Mouse (Mus musculus) neural tube, embryonic 14.5 days (tissue): ENCODE data around the gene Gak. TPM values are rescaled to one million over a fixed set of nuclear protein-coding genes. Genes with fewer than 3 reads are reported as not detected.
A peak's percentile ranks its signal among the peaks of the same experiment; 100 is the strongest.

Source experiments
- ATAC-seq: fragments of 200-750 bp; cut with Nextera tagmentation; 2 replicates; pipeline ENCODE4 v1.8.0; 2017; ENCODE audit warnings: low read depth, mild to moderate bottlenecking, moderate TSS enrichment, moderate library complexity
- H3K27ac ChIP-seq: fragments of 300-500 bp; sonication (generic); 2 replicates; pipeline ENCODE4 v1.5.1; 2014; ENCODE audit warnings: low read depth, mild to moderate bottlenecking, control low read depth, low read length, moderate library complexity, mixed read lengths
- H3K27me3 ChIP-seq: fragments of 300-500 bp; sonication (generic); 2 replicates; pipeline ENCODE4 v1.6.1; 2014; ENCODE audit warnings: low read length; ENCODE audit not compliant: control insufficient read depth, insufficient read depth
- H3K36me3 ChIP-seq: fragments of 300-500 bp; sonication (generic); 2 replicates; pipeline ENCODE4 v1.6.1; 2014; ENCODE audit warnings: low read length, mixed read lengths; ENCODE audit not compliant: control insufficient read depth, insufficient read depth
- H3K4me1 ChIP-seq: fragments of 300-500 bp; sonication (generic); 2 replicates; pipeline ENCODE4 v1.6.1; 2014; ENCODE audit warnings: low read length; ENCODE audit not compliant: control insufficient read depth, insufficient read depth
- H3K4me2 ChIP-seq: fragments of 300-500 bp; sonication (generic); 2 replicates; pipeline ENCODE4 v1.6.1; 2014; ENCODE audit warnings: mild to moderate bottlenecking, low read depth, low read length, control low read depth
- H3K4me3 ChIP-seq: fragments of 300-500 bp; sonication (generic); 2 replicates; pipeline ENCODE4 v1.5.1; 2014; ENCODE audit warnings: low read depth, low read length, control low read depth, mixed read lengths
- H3K9ac ChIP-seq: fragments of 300-500 bp; sonication (generic); replicated peaks from 2 replicates; pipeline ENCODE4 v1.6.1; 2014; ENCODE audit warnings: low read depth, mild to moderate bottlenecking, control low read depth, low read length, mixed read lengths
- H3K9me3 ChIP-seq: fragments of 300-500 bp; sonication (generic); 2 replicates; pipeline ENCODE4 v1.6.1; 2016; ENCODE audit warnings: low read length; ENCODE audit not compliant: control insufficient read depth
- WGBS: fragments of 180-500 bp; shearing (Covaris S2); extraction: QIAGEN DNeasy Blood & Tissue Kit; methylation state at CpG from one replicate; pipeline ENCODE4 v1.1.7; 2014; 5-methylcytosine and 5-hydroxymethylcytosine counted together
- polyA plus RNA-seq: library from polyadenylated mRNA; unstranded; fragments of >200 nt; fragmentation: Nextera tagmentation; extraction: Ambion mirVana; gene quantifications from 2 replicates; pipeline ENCODE4 v1.2.1, GENCODE M21; 2014

Gene Gak
- polyA plus RNA-seq, 1 experiment from 2014 or later = 42.4 TPM

DNA sequence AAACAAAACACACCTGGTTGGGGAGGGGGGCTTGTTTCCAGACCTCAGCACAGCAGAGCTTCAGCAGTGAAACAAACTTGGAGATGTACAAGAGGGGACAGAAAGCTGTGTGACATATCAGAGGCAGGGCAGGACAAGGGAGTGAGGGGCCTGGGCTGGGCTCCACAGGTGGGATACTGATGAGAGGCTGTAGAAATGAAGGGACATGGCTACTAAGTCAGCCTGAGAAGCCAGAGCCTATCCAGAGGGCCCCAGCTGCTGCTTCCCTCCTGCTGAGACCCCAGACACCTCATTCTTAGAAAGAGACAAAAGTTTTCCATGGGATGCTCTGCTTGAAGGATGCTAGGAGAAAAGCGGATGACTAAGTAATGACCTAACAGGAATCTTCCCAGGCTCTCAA lies 29.1 kb upstream of the Gak start:
- no peak for ATAC-seq
- H3K9ac ChIP-seq = no peak overlapping the region
- H3K4me1 ChIP-seq = peaks cover 14% of the 10 kb centered on the region; the same call in 1 of the 2 replicates
- H3K27ac ChIP-seq = no peak overlapping the region
- H3K27me3 ChIP-seq = no peaks in the 10 kb centered on the region
- WGBS = 88% methylated on average over 1 of the region's 1 CpGs
- peaks cover 23% of the 10 kb centered on the region for H3K36me3 ChIP-seq
- H3K9me3 ChIP-seq = no peaks in the 10 kb centered on the region
- H3K4me2 ChIP-seq = no peak overlapping the region
- no peak overlapping the region for H3K4me3 ChIP-seq

DNA sequence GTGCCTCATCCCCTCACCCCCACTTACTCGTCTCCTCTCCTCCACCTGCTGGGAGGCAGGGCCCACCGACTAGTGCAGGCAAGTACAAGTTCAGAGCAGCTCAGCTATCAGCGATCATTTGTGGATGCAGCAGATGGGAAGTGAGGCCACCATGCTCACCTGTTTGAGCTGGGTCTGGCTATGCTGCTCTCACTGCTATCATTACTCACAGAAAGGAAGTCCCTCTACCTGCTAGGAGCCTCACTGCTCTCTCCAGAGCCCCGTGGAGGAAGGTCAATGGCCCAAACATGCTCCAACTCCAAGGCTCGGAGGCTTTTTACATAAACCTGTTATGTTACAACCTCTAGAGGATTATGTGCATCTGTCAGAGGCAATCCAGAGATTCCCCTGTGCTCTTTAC lies 27.9 kb upstream of the Gak start:
- Histone ChIP-seq H3K27me3 (no peaks in the 10 kb centered on the region), H3K4me2 (no peak overlapping the region), H3K9me3 (no peaks in the 10 kb centered on the region), H3K27ac (no peak overlapping the region), H3K36me3 (peaks cover 30% of the 10 kb centered on the region), H3K9ac (no peak overlapping the region), H3K4me1 (peaks cover 14% of the 10 kb centered on the region; the same call in 1 of the 2 replicates), H3K4me3 (no peak overlapping the region)
- ATAC-seq = no peak
- WGBS = 82% methylated on average over 5 of the region's 5 CpGs

DNA sequence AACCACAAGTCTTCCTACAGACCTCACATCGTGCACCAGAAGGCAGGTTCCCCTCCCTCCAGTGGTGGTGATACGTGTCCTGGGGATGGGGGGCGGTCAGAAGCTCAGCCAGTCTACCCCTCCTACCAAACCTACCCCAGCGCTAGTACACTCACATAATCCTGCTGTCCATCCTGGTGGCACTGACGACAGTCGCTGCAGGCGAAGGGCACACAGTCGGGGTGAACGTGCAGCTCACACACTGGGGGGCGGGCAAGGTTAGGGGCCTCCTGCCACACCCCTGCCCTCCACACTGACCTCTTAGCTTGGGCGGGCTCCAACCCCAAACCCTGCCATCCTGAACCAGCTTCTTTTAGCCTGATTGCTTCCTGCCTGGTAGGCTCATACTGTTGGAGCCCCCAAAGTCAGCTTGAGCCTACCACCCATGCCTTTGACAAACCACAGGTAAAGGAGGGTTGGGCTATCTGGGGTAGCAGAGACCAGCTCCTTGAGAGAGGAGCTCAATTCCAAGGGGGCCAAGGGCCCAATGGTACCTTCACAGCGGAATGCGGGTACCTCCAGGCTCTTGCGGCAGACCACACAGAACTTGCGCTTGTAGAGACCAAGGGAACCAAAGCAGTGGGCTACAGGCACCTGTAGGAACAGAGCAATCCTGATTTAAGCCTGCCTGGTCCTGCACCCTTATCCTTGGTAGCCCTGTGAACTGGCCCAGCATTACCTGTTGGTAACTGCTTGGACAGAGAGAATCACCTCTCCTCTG lies 26.5 kb upstream of the Gak start:
- Histone ChIP-seq H3K9ac (no peak overlapping the region), H3K36me3 (peaks cover 30% of the 10 kb centered on the region), H3K27ac (no peak overlapping the region), H3K9me3 (no peaks in the 10 kb centered on the region), H3K4me2 (no peak overlapping the region), H3K4me1 (peaks cover 14% of the 10 kb centered on the region; the same call in 1 of the 2 replicates), H3K27me3 (no peaks in the 10 kb centered on the region), H3K4me3 (no peak overlapping the region)
- no peak for ATAC-seq
- WGBS = 95% methylated on average over 15 of the region's 15 CpGs

DNA sequence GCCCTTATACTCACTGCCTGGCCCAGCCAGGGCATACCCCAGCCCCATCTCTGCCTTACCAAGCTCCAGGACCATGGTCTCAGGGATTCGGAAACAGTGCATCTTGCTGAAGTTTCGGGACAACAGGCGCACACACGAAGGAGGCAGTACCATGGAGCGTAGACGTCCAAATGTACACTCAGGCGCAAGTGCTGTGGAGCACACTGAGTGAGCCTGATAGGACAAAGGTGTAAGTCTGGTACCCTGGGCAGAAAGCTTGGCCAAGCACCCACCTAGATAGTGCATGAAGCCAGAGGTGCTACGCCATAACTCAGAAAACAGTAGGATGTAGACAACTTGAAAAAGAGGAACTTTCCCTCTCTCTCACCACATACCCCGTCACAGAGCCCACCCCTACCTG lies 25.8 kb upstream of the Gak start:
- WGBS = 96% methylated on average over 9 of the region's 9 CpGs

DNA sequence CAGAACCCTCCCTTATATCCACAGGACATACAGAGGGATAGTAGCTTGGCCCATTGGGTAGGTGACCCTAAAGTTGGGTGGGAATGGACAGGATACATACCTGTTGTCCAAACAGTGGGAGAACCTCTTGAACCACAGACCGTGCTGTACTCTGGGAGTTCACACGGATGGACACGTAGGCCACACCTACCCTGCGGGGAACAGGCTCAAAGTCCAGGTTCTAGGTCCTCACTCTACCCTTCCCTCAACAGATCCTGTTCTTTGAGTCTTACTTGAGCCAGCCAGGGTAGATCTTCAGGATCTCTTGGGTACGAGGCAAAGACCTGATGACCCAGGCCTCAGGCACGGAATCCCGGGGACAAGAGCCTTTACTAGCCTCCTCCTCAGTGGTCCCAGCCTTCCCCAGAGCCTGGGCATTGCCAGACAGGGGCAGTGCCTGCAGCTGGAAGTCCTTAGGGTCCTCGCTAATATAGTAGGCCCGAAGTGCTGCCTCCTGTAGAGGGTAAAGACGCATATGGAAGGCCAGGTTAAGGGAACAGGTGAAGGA lies 25.0 kb upstream of the Gak start:
- Histone ChIP-seq H3K27me3 (no peaks in the 10 kb centered on the region), H3K36me3 (peaks cover 38% of the 10 kb centered on the region), H3K9me3 (no peaks in the 10 kb centered on the region), H3K9ac (no peak overlapping the region), H3K4me3 (no peak overlapping the region), H3K4me2 (no peak overlapping the region), H3K4me1 (peaks cover 7% of the 10 kb centered on the region; the same call in 1 of the 2 replicates), H3K27ac (no peak overlapping the region)
- WGBS = 97% methylated on average over 10 of the region's 10 CpGs
- ATAC-seq = no peak

More for the DNA sequence above, 25.8 kb upstream of the Gak start:
- H3K4me2 ChIP-seq = no peak overlapping the region
- H3K27ac ChIP-seq = no peak overlapping the region
- H3K4me1 ChIP-seq = peaks cover 14% of the 10 kb centered on the region; the same call in 1 of the 2 replicates
- H3K27me3 ChIP-seq = no peaks in the 10 kb centered on the region
- ATAC-seq = no peak
- peaks cover 34% of the 10 kb centered on the region for H3K36me3 ChIP-seq
- H3K9ac ChIP-seq = no peak overlapping the region
- H3K9me3 ChIP-seq = no peaks in the 10 kb centered on the region
- H3K4me3 ChIP-seq = no peak overlapping the region

DNA sequence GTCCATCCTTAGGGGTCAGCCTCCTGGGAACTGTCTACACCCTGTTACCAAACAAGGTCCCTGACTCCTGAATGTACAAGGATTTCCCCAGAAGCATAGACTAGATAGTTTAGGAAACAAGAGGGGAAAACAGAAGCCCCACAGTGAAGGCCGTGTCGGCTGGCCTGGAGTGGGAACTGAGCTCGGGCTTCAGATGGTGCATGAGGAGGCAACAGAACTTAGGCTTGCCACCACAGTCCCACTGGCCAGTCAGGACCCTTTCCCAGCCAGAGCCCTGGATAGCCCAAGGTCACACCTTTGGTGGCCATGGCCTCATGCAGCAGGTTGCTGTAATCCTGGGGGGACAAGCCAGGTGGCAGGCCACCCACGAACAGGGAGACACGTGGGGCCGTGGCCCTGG lies 23.8 kb upstream of the Gak start:
- H3K36me3 ChIP-seq = peaks cover 46% of the 10 kb centered on the region
- ATAC-seq = no peak
- no peak overlapping the region for H3K4me2 ChIP-seq
- no peak overlapping the region for H3K27ac ChIP-seq
- WGBS = 93% methylated on average over 6 of the region's 6 CpGs
- H3K9ac ChIP-seq = no peak overlapping the region
- H3K4me1 ChIP-seq = no peaks in the 10 kb centered on the region
- H3K4me3 ChIP-seq = no peak overlapping the region
- H3K27me3 ChIP-seq = no peaks in the 10 kb centered on the region
- H3K9me3 ChIP-seq = no peaks in the 10 kb centered on the region

DNA sequence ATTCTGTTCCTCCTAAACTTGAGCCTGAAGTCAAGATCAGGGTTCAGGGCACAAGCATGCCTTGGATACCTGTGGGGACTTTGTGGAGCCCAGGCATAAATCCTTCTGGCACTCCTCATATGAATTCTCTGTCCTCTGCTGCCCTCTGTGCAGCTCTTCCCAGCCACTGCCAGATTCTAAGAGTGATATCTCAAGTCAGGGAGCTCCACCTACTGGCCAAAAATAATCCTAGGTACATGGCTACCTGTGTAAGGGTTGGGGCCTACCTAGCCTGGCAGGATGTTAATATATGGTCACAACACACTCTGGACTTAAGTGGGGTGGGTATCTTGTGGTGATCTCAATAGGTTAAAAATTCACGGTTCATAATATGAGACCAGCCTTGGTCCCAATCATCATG lies 22.3 kb upstream of the Gak start:
- Histone ChIP-seq H3K27me3 (no peaks in the 10 kb centered on the region), H3K9me3 (no peaks in the 10 kb centered on the region), H3K4me2 (no peak overlapping the region), H3K27ac (no peak overlapping the region), H3K9ac (no peak overlapping the region), H3K4me3 (no peak overlapping the region), H3K36me3 (peaks cover 53% of the 10 kb centered on the region), H3K4me1 (no peaks in the 10 kb centered on the region)
- WGBS = 63% methylated on average over 1 of the region's 1 CpGs
- peak; percentile 67 for ATAC-seq

DNA sequence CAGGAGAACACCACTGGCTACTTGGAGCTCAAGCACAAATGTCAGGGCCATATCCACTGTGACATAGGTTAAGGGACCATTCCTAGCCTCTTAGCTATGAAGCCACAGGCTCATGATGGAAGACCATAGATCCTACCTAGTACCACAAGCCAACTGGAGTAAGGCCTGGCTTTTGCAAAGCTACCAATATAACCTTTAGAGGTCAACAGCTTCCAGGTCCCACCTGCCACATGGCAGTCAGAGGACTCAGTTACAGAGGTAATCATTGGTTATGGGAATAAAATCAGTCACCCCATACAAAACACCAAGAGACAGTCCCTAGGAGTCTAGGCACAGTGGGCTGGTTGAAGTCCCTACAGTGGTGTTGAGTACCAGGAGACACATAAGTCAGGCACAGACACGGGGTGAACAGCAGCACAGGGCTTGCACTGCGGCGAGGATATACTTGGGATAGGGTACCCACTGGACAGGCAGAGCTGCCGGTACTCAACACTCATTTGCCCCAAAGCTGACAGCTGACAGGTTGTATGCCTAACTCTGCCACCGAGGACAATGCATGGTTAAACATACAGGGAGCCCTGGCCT lies 21.7 kb upstream of the Gak start:
- ATAC-seq = no peak
- 84% methylated on average over 5 of the region's 5 CpGs for WGBS
- H3K36me3 ChIP-seq = peaks cover 58% of the 10 kb centered on the region
- no peak overlapping the region for H3K4me2 ChIP-seq
- no peak overlapping the region for H3K9ac ChIP-seq
- H3K27ac ChIP-seq = no peak overlapping the region
- no peaks in the 10 kb centered on the region for H3K27me3 ChIP-seq
- H3K9me3 ChIP-seq = no peaks in the 10 kb centered on the region
- no peaks in the 10 kb centered on the region for H3K4me1 ChIP-seq
- H3K4me3 ChIP-seq = no peak overlapping the region

DNA sequence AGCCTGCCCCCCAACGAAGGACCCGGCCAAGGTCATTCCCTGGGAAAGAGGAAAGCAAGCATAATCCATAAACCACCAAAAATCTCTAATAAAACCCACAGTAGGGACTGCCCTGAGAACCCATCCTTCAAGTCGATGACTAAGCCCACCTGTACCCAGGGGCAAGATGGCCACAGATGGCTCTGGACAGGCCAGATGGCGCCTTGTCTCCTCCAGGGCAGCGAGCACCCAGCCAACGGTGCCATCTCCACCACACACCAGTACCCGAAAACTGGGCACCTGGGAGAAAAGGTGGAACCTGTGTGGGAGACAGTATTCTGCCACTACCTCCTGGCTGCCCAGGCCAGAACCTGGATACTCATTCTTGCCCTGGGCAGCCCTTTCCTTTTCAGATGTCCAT lies 20.8 kb upstream of the Gak start:
- H3K9me3 ChIP-seq = no peaks in the 10 kb centered on the region
- H3K36me3 ChIP-seq = peaks cover 57% of the 10 kb centered on the region
- H3K4me2 ChIP-seq = no peak overlapping the region
- no peak for ATAC-seq
- no peak overlapping the region for H3K4me3 ChIP-seq
- H3K27me3 ChIP-seq = no peaks in the 10 kb centered on the region
- H3K27ac ChIP-seq = no peak overlapping the region
- 92% methylated on average over 7 of the region's 7 CpGs for WGBS
- H3K4me1 ChIP-seq = no peaks in the 10 kb centered on the region
- H3K9ac ChIP-seq = no peak overlapping the region
